Mouse (Mus musculus) CH12.LX (cell line): ENCODE results near the gene Taco1.
A peak's percentile ranks its signal among the peaks of the same experiment; 100 is the strongest.

Source experiments
- TBP ChIP-seq: conservative IDR thresholded peaks from 2 replicates; pipeline ENCODE4 v1.6.1; 2011; ENCODE audit warnings: low read depth, low read length, improper control_type of control experiment
- ZMIZ1 ChIP-seq: IDR thresholded peaks from 2 replicates; pipeline ENCODE4 v1.6.1; 2012; ENCODE audit warnings: low read depth, mild to moderate bottlenecking, inconsistent platforms, low read length, improper control_type of control experiment

GRCm38 (mm10) chr11:106106047-106106587, 40.3 kb downstream of the Taco1 start:
- TF ChIP-seq TBP (peak; percentile 83; the same call in 1 of the 2 replicates), ZMIZ1 (no peak)
